Mouse (Mus musculus): ENCODE measurements around the gene Serpini1.

DNA sequence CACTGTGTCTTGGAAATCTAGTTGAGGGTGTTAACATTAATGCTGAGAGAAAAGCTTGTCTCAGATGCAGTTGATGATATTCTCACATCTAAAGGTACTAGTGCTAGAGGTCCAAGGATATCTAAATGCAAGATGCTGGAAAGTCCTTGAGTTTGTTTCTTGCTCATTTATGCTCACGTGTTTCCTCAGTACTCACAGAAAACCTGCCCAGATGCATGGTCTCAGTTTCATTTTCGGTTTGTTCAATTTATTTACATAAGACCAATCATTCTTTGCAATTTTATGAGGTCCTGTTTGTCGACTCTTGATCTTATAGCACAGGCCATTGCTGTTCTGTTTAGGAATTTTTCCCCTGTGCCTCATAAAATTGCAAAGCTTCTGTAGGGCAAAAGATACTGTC is 109.6 kb downstream of the Serpini1 start:
- TF ChIP-seq CTCF (IDR thresholded peaks at IDR 0.05; ENCODE audit: extremely low read depth, insufficient read depth, insufficient read length, insufficient replicate concordance) (no peak), POLR2A (IDR thresholded peaks at IDR 0.05; ENCODE audit: low read depth, low read length) (no peak)
